Mouse (Mus musculus) cortical plate, adult 2 months (tissue): Measurements from ENCODE around the gene Adcy5.

ENCODE experiments used
- CTCF ChIP-seq: fragments of 200-500 bp; IDR thresholded peaks from 2 replicates; pipeline ENCODE4 v1.5.1; 2011; ENCODE audit warnings: mild to moderate bottlenecking, control low read depth, low read length; ENCODE audit not compliant: insufficient read depth; ENCODE audit errors: extremely low read depth
- POLR2A ChIP-seq: fragments of 200-500 bp; IDR thresholded peaks from 2 replicates; pipeline ENCODE4 v1.6.1; 2011; ENCODE audit warnings: mild to moderate bottlenecking, low read length, control low read depth; ENCODE audit not compliant: insufficient read depth; ENCODE audit errors: extremely low read depth

DNA sequence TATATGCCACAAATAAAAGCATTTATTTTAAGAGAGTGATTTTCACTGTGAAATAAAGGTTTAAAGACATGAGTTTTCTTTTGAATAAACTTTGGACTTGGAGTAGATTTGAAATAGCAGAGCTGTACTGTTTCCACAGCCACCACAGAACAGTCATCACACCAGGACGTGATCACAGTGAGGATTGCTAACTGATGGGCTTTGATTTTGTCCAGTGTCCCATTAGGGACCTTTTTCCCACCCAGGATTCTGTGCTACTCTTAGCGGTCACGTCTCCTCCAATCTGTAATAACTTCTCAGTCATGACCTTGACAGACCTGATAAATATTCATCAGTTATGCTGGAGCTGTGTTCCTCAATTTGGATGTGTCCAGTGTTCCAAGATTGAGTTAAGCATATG lies 160.8 kb downstream of the Adcy5 start:
- TF ChIP-seq CTCF, result no peak
- TF ChIP-seq POLR2A, result no peak
